Mouse (Mus musculus) heart, adult 11 months (tissue): Measurements from ENCODE around the gene Msi2.

Experiments
- DNase-seq: peaks from one replicate; pipeline ENCODE4 v3.0.0; 2022

Gene Msi2

GRCm38 (mm10) chr11:88709876-88710614 is 8.3 kb downstream of the Msi2 start:
- DNase-seq: no peak

GRCm38 (mm10) chr11:88707228-88707775 is 11.0 kb downstream of the Msi2 start:
- DNase-seq: no peak

- no peak for DNase-seq
Measured at GRCm38 (mm10) chr11:88704688-88705087, 13.6 kb downstream of the Msi2 start.

GRCm38 (mm10) chr11:88703220-88703619 is 15.1 kb downstream of the Msi2 start:
- no peak for DNase-seq

- DNase-seq: no peak
Measured at GRCm38 (mm10) chr11:88701976-88702659, 16.2 kb downstream of the Msi2 start.

GRCm38 (mm10) chr11:88701020-88701419 is 17.3 kb downstream of the Msi2 start:
- DNase-seq: no peak

DNA sequence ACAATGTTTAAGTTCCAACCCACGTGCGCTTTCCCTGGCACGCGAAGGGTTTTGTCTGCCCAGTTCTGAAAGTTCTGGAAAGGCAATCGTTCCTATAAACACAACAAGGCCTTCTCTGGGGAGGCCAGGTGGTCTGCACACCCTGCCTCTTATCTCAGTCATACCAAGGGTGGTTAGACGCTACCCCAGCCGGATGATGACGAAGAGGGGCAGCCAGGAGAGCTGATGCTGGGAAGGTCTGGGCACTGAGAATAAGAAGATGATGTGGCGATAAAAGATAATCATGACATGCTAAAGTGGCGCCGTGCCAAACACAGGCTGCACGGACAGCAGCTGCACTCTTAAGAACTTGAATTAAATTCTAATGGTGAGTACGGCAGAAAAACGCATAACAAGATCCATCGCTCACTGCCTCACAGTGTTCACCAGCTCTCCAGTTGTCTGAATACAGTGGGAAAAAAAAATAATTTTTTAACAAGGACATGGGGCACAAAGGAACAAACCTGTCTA is 18.1 kb downstream of the Msi2 start:
- no peak for DNase-seq

GRCm38 (mm10) chr11:88693905-88694893 is 24.1 kb downstream of the Msi2 start:
- DNase-seq: no peak

GRCm38 (mm10) chr11:88693002-88693769 is 25.1 kb downstream of the Msi2 start:
- DNase-seq: no peak

DNA sequence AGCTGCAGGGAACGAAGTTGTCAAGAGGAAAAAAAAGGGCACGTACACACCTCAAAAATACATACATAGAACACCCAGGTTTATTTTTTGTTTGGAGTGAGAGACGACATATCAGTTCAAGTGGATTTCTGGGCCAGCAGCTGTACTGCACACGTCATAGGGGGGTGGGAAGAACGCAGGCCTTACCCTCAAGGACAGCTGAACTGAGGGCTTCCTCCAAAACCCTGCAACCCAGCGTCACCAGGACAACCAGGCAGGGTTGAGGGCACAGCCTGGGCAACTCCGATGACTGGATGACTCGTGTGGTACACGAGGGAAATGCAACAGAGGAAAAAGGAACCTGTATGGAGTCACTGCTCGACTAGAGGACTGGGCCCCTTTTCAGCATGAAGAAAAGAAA is 25.9 kb downstream of the Msi2 start:
- peak; percentile 95 for DNase-seq

DNA sequence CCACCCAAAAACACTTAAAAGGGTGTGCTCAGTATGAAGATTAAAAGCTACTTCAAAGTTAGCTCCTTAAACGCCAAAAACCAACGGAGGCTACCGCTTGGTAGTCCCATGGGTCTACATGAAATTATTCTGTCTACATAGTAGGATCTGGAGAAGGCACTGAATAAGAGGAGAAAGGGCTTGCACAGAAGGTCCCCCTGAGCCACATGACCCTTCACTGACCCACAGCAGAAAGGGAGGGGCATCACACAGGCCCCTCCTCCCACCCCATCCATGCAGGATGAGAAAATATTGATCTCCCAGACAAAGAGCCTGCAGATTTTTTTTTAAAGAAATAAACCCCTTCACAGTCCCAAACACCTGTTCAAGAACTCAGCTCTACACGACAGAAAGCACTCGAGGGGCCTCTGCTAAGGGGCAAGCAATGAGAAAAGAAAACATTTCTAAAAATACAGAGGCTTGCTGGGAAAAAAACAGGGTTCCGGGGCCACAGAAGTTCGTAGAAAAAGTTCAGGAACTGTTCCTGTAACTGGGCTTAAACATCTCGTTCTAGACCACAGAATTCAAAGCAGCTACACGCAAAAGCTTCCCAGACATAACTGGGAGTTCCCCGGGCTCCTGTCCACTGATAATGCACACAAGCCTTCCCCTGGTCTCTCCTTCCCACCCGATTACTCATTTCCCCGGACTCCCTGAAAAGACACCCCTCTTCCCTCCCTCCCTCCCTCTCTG is 27.6 kb downstream of the Msi2 start:
- no peak for DNase-seq

DNA sequence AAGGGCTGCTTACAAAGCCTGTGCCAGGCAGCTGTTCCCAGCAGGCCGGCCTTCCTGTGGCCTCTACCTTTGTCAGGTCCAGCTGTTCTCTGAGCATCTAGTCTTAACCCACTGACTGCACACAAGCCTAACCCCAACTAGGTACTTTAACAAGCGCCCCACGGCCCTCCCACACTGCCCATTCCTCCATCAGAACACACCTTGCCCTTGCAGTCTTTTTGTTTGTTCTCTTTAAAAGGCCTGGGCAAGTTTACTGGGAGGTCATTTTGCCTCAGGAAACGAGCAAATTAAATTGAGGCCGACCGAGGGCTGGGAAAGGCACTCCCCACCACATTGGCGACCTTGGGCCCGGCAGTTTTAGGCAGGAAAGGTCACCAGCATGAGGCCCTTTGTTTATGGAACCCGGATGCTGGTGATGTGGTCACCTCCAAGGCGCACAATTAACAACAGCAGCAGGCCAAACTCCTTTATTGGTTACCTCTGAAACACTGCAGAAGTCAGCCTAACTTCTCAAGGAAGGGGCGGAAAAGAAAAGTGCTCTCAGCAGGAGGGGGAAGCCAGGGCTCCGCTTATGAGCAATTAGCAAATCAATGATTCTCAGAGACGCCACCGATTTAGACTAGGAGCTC is 28.4 kb downstream of the Msi2 start:
- DNase-seq: no peak

GRCm38 (mm10) chr11:88688644-88689043 is 29.7 kb downstream of the Msi2 start:
- no peak for DNase-seq

GRCm38 (mm10) chr11:88687711-88688110 is 30.6 kb downstream of the Msi2 start:
- DNase-seq: no peak

GRCm38 (mm10) chr11:88687010-88687409 is 31.3 kb downstream of the Msi2 start:
- no peak for DNase-seq

DNA sequence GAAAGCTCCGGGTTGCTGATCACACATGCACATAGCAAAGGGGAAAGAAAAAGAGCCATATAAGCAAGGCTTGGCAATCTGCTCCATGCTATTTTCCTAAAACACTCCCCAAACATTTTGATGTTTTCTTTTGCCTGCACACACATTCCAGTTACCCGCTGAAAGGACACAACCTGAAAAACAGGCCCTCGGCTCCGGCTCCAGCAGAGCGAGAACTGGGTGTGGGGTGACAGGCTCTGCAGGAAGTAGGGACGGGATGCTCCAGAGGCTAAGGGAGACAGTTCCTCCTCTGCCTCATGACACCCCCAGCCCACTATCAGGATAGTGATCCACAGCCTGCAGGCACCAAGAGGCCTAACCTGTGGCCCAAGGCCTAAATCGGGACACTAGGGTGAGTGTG is 32.3 kb downstream of the Msi2 start:
- DNase-seq: no peak

DNA sequence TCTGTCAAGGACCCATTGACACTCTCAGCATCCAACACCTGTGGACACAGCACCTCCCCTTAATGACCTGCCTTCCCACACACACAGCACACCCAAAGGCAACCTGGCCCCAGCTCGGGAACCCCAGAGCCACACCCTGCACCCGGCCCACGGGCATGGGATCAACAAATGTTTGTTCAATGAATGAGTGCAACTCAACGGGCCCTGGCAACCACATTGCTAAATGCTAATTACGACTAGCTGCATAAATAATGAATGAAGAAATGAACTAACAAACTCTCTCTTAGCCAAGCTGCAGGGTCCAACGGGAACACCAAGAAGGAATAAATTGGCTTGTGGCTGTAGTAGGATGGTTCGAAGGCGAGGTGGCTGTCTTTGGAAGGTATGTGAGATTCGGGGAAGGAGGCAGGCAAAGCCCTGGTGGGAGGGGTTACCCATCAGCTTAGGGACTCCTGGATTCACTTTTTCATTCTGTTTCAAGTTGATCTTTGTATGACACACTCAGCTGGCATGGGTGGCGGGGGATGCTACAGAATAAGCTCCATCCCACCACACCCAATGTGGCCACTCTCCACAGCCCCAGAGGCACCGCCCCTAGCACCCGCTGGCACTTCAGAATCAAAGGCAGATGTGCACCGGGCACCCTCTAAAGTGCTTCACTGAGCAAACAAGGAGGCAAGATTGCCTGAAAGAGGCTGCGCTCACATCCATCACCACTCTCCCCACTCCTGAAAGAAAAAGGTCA is 35.1 kb downstream of the Msi2 start:
- no peak for DNase-seq

DNA sequence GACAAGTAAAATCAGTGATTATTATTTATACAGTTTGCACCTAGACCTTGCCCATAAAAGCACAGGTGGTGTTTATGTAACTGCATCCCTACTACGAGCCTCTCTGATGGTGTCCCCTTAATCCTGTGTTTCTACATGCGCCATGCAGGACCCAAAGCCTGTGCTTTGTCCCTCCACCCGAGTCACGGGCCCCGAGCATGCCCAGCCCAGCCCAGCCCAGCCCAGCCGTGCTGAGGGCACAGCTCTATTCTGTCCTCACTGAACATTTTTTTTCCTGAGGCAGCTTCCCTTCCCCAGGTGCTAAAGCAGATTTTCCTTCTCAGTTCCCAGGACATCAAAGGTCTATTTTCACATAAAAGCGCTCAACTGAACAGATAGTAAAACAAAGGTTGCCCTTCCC is 41.0 kb downstream of the Msi2 start:
- DNase-seq: no peak

DNA sequence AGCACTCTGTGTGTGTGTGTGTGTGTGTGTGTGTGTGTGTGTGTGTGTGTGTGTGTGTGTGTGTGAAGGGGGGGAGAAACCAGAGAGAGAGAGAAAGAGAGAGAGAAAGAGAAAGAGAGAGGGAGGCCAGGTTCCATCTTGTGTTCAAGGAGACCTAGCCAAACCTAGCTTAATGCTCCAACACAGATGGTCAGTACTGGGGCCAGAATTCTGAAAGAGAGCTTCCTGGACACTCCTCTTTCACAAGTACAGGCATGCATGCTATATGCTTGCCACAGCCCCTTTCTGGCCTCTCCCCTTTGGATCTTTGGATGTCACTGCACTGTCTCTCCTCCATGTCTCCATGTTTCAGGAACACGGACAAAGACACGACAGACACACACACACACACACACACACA is 41.7 kb downstream of the Msi2 start:
- DNase-seq: no peak
